Mouse (Mus musculus): ENCODE data around the gene Ccdc84.

DNA sequence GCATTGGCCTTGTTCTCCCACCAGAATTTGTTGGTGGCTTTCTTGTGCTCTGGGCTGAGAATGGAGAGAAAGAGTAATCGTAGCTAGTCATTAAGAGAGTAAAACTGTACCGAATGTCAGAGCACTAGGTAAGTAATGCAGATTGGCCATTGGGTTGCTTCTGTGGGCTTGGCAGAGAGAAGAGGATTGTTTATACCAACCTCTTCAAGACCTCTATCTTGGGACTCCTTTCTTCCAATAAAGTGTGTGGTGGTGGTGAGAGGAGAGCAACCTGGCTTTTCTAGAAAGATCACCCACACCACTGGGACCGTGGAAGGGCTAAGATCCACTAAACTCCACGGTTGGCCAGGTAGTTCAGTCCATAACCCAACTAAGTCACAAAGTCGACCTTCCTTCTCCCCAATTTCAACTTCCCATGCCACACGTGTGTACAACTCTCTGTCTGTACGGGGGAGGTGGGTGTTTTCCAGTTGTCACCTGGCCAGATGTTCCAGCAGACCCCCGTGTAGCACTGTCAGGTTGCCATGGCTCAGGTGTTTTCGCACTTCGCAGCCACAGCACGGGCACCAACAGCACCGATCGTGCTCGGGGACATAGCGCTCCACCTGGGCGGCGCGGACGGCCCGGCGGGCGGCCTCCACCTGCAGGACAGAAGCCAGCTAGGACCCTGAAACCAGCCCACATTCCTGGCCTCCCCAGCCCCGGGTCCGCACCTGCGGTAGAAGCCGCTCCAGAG is 1.0 kb downstream of the Ccdc84 start:
- TF ChIP-seq CTCF (IDR thresholded peaks at IDR 0.05; ENCODE audit: low read depth, low read length), result no peak
- no peak for TF ChIP-seq GATA1 (IDR thresholded peaks at IDR 0.05; ENCODE audit: borderline replicate concordance, low read length)
- no peak for TF ChIP-seq TAL1 (conservative IDR thresholded peaks at IDR 0.05; ENCODE audit: low read depth, low read length)
- TF ChIP-seq POLR2AphosphoS5 (IDR thresholded peaks at IDR 0.05; ENCODE audit: insufficient replicate concordance, low read depth, low read length), result no peak

All from G1E (cell line).